Mouse (Mus musculus): ENCODE results near the gene Herpud1. TPM values are rescaled to one million over a fixed set of nuclear protein-coding genes. Genes with fewer than 3 reads are reported as not detected.

Herpud1 gene
- total RNA-seq, 2 experiments from 2014 or later, result 52.1 to 70.5 TPM

DNA sequence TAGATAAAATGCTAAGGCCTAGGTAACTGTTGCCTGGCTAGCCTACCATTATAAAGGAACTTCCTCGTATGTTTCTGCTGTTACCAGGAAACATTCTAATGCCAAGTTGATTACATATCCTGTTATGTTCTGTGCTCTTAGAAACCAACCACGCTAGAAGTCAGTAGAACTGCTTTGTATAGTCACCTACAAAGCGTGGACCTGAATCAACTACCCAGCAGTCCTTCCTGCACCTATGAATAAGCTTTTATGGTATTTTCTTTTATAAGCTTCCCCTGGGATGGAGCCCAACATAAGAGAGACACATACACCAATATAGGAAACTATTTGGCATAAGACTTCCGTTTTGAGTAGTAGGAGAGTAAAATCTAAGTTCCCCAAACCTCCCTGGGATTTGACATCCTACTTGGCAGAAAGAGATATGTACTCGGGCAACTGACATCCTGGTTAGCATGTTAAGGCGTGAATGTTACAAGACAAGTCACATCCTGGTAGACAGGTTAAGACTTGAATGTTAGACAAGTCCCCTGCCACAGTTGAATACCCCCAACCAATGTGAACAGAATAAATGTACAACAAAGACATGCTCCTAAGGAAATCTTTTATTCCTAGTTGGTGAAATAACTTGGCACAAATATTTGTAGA is 13.2 kb upstream of the Herpud1 start:
- no peak for ATAC-seq (replicated peaks; ENCODE audit: low FRiP score, poor library complexity, severe bottlenecking)

GRCm38 (mm10) chr8:94375551-94375991 is 10.7 kb upstream of the Herpud1 start:
- peak; percentile 66 for ATAC-seq (replicated peaks; ENCODE audit: low FRiP score, poor library complexity, severe bottlenecking)

DNA sequence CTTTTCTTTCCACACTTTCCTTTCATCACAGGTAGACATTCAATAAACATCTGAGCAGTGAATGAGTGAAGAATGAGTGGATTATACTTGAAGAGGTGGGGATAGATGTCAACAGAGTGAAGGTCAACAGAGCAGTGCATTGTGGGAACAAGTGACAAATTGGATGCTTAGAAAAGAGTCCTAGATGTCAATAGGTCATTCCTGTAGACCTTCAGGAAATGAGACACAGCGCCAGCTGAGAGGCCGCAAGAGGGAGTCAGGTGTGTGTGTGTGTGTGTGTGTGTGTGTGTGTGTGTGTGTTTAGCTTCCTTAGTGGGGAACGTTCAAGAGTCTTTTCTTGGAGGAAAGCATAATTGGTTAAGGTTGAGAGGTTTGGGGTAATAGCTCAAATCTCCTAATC is 10.1 kb upstream of the Herpud1 start:
- ATAC-seq (replicated peaks; ENCODE audit: low FRiP score, poor library complexity, severe bottlenecking), result no peak

GRCm38 (mm10) chr8:94376580-94376979 is 9.7 kb upstream of the Herpud1 start:
- ATAC-seq (replicated peaks; ENCODE audit: low FRiP score, poor library complexity, severe bottlenecking), result no peak

DNA sequence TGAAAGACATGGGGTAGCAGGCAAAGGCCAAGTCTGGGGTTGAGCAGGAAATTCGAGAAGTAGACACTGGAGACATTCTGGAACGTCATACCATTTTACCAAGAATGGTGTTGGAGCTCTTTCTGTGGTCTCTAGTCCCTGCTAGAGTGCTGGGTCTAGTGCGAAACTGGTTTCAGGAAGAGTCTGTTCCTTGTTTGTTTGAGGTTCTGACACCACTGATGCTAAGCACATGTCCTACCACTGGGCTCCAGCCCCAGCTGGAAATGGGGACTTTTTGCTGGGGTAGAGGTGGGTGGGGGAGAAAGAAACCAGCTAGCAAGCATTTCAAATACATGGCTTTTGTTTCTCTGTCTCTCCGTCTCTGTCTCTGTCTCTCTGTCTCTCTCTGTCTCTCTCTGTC is 9.2 kb upstream of the Herpud1 start:
- ATAC-seq (replicated peaks; ENCODE audit: low FRiP score, poor library complexity, severe bottlenecking), result no peak

- ATAC-seq (replicated peaks; ENCODE audit: low FRiP score, poor library complexity, severe bottlenecking), result no peak; the same call in 1 of the 2 replicates
Observed at GRCm38 (mm10) chr8:94377714-94378205, 8.5 kb upstream of the Herpud1 start.

DNA sequence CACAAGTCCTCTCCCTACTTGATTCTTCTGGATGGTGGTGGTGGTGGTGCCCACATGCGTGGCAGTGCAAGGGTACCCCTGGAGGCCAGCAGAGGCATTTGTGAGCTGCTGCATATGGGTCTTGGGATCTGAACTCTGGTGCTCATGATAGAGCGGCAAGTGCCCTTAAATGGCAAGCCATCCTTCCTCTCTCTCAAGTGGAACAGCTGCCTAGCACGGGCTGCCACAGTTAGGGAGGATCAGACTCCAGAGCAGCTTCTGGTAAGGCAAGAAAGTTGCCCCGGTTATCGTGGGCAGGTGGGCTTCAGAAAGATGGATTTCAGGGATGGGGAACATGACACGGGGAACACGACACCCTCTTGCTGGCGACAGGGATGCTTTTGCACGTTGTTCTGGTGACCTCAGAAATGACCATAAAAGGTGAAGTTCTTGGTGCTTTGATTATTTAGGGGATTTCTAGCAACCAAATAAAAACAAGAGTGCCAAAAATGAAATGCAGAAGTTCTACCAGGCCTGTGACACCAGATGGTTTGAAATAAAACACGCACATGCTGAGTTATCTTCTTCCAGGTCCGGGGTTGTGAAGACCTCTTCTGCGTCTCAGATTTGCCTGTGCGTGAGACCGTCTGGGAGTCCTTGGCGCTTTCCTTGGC is 7.3 kb upstream of the Herpud1 start:
- ATAC-seq (replicated peaks; ENCODE audit: low FRiP score, poor library complexity, severe bottlenecking), result no peak

DNA sequence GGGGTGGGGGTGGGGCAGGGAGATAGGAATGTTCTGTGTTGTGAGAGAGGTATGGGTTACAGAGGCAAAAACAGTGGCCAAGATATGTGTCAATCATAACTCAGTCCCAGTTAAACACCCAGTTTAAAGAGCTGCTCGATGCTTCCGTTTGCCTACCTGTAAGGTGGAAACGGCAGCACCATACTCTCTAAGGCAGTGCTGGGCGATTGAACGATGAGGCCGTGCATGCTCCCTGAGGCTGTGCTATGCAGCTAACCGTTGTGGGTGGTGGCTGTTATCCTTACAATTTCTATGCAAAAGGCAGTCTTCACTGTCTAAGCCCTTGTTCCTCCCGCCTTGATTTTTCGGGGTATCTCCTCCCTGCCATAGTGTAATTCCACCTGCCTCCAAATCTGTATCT is 6.6 kb upstream of the Herpud1 start:
- ATAC-seq (replicated peaks; ENCODE audit: low FRiP score, poor library complexity, severe bottlenecking), result no peak

GRCm38 (mm10) chr8:94384166-94384565 is 2.1 kb upstream of the Herpud1 start:
- no peak for ATAC-seq (replicated peaks; ENCODE audit: low FRiP score, poor library complexity, severe bottlenecking)

DNA sequence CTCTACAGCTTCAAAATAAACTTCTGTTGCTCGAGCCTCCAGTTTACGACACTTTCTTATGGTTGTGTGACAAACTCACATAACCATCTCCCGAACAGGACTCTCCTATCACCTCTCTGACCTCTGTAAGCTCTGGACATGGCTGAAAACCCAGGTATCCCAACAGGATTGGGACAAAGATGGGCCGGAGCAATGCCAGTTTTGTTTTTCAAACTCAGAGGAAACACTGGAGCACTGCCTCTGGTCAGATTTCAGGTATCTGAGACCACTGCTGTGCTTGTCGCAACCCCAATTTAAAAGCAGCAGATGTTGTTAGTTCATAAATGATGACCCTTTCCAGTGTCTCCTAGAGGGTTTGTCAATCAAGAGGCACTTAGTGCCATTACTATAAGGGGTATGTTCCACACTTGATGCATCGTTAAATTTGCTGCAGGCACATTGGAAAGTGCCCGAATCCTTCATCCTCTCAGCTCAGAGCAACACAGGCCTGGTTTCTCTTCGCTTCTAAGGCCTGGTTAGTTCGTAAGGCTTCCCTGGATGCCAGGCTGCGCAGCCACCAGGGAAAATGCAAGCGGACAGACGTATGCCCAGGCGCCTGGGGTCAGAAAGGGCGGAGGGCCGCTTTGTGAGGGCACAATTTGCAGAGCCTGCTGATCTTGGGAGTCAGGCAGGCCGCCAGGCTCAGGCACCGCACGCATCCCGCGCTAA is 578 bp upstream of the Herpud1 start:
- no peak for ATAC-seq (replicated peaks; ENCODE audit: low FRiP score, poor library complexity, severe bottlenecking)

DNA sequence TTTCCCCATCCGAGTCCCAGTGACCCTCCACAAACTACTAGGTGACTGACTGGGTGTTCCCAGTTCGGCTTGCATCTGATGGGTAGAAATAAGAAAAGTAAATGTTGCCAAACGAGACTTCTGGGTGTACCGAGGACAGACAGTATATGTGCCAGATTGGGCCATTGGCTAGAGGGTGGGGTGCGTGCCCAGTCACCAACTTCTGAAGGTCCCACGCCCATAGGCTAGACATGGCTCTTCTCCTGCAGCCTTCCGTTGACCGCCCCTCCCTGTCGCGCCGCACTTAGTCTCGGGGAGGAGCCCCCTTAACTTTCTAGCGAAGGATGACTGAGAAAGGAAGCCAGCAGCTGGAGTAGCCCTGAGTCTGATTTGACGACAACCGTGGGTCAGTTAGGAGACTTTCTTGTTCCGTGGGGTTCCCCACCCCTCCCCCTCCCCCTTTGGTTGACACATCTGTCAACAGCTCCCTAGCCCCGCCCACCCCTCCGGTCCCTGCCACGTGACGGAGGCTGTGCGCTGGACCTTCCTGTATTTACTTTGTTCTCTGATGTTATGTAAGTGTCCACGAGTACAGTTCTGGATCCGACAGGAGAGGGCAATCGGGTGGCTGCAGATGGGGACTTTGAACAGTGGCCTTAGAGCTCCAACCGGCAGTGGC is 918 bp downstream of the Herpud1 start:
- peak; percentile 85 for ATAC-seq (replicated peaks; ENCODE audit: low FRiP score, poor library complexity, severe bottlenecking)

DNA sequence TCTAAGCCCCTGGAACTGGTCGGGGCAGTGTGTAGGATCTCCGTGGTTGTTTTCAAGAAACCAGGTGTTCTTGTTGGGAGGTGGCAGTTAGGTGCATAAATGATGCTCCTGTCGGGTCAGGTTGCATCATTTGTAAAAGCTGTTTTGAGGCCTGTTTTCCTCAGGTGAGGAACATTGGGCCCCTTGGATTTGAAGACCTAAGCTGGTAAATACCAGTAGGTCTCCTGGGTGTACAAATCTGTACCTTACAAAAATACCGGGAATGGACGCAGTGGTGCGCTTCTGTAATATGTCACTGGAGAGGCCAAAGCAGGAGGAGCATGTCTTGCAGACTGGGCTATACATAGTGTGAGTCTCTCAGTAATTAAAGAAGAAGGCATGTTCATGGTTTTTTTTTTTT is 1.5 kb downstream of the Herpud1 start:
- no peak for ATAC-seq (replicated peaks; ENCODE audit: low FRiP score, poor library complexity, severe bottlenecking)

DNA sequence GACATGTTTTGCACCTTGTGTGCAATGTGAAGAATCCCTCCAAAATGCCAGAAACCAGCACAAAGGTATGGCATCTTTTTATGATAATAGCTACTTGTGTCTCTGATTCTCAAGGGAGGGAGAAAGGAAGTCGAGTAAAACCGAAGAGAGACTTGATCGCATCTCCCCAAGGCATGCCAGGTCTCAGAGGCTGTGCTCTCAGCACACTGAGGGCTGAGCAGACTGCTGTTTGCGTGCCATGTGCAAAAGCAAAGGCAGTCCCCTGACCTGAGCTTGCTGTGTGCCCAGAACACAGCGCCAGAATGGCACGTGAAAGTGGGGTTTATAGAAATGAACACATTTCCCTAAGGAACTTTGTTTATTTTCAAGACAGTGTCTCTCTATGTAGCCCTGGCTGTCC is 3.3 kb downstream of the Herpud1 start:
- ATAC-seq (replicated peaks; ENCODE audit: low FRiP score, poor library complexity, severe bottlenecking), result no peak

DNA sequence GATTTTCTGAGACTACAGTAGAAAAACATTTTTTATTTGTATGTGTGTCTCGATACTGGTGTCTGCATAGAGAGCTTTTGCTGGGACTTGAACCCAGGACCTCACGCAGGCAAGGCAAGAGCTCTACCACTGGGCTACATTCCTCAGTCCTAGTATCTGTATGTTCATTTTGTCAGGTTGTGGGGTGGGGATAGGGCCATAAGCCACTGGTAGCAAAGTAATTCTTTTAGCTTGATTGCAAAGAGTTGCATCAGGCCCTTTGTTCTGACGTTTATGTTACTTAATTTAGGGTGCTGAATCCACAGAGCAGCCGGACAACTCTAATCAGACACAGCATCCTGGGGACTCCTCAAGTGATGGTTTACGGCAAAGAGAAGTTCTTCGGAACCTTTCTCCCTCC is 4.2 kb downstream of the Herpud1 start:
- no peak for ATAC-seq (replicated peaks; ENCODE audit: low FRiP score, poor library complexity, severe bottlenecking)

- no peak for ATAC-seq (replicated peaks; ENCODE audit: low FRiP score, poor library complexity, severe bottlenecking)
Observed at GRCm38 (mm10) chr8:94390910-94391309, 4.7 kb downstream of the Herpud1 start.

GRCm38 (mm10) chr8:94392147-94392546 is 5.9 kb downstream of the Herpud1 start:
- ATAC-seq (replicated peaks; ENCODE audit: low FRiP score, poor library complexity, severe bottlenecking), result no peak

GRCm38 (mm10) chr8:94392648-94393047 is 6.4 kb downstream of the Herpud1 start:
- ATAC-seq (replicated peaks; ENCODE audit: low FRiP score, poor library complexity, severe bottlenecking), result no peak

GRCm38 (mm10) chr8:94395851-94396540 is 9.8 kb downstream of the Herpud1 start:
- no peak for ATAC-seq (replicated peaks; ENCODE audit: low FRiP score, poor library complexity, severe bottlenecking)

DNA sequence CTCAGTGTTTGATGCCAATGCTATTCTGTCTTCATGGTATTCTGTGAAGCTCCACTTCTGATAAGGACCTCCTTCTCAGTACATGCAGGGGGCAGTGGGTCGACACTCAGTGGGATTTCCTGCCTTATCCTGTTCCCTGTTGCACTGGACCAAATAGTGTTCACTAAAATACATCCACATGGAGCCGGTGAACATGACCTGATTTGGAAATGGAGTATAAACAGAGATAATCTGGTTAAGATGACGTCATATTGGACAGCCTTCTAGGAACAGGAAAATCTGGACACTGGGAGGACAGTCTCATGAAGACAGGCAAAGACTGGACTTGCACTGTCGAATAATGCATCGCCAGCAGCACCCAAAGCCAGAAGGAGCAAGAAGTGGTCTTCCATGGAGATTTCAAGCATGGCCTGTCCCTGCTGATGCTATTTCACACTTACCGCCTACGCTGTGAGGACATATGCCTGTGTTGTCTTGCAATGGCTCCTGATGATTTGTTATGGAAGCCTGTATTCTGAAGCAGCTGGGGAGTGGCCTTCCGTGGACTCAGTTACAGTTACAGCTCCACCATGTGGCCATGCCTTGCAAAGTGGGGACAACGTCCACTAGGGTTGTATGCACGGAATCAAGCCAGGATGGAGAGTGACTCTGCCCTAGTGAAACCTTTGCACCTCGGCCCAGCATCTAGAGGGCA is 10.9 kb downstream of the Herpud1 start:
- ATAC-seq (replicated peaks; ENCODE audit: low FRiP score, poor library complexity, severe bottlenecking), result peak; percentile 75
